In genomic region chr1:172217148-172217547, GRCm38 (mm10) we compare ENCODE assay signal across 8 mouse cellular contexts. TPM values are rescaled to one million over a fixed set of nuclear protein-coding genes. Genes with fewer than 3 reads are reported as not detected.
DNase-seq lines count a peak whose midpoint lies in the region; ATAC-seq lines count a peak whose summit lies in the region.

No protein-coding gene starts in this region.

- no peak for ATAC-seq in limb, embryonic 12.5 days (ENCODE audit: insufficient number of reproducible peaks, insufficient read depth, low FRiP score, low TSS enrichment, low read depth)
- ATAC-seq in midbrain, embryonic 14.5 days (ENCODE audit: low FRiP score, low TSS enrichment), result peak; percentile 59

- no peaks in the 10 kb centered on the region for H3K9me3 ChIP-seq in embryonic facial prominence, embryonic 10.5 days
- H3K9me3 ChIP-seq in limb, embryonic 12.5 days, result no peaks in the 10 kb centered on the region
- no peaks in the 10 kb centered on the region for H3K9me3 ChIP-seq in midbrain, embryonic 14.5 days (ENCODE audit: control insufficient read depth, low read length)

- WGBS in embryonic facial prominence, embryonic 10.5 days, result 1% methylated on average over 5 of the region's 5 CpGs
- 0% methylated on average over 5 of the region's 5 CpGs for WGBS in limb, embryonic 12.5 days
- 3% methylated on average over 5 of the region's 5 CpGs for WGBS in midbrain, embryonic 14.5 days

- peak overlapping the region; percentile 43 for H3K4me3 ChIP-seq in embryonic facial prominence, embryonic 10.5 days
- peak overlapping the region; percentile 12; the same call in 1 of the 2 replicates for H3K4me3 ChIP-seq in limb, embryonic 12.5 days (replicated peaks)
- no peak overlapping the region for H3K4me3 ChIP-seq in midbrain, embryonic 14.5 days (replicated peaks; ENCODE audit: low read depth, low read length)

- no peaks in the 10 kb centered on the region for H3K27me3 ChIP-seq in embryonic facial prominence, embryonic 10.5 days (replicated peaks; ENCODE audit: low read depth, poor library complexity, severe bottlenecking)
- H3K27me3 ChIP-seq in limb, embryonic 12.5 days, result no peaks in the 10 kb centered on the region
- H3K27me3 ChIP-seq in midbrain, embryonic 14.5 days (ENCODE audit: control insufficient read depth, insufficient read depth, low read length), result no peaks in the 10 kb centered on the region

- no peak overlapping the region for H3K9ac ChIP-seq in limb, embryonic 12.5 days (replicated peaks)
- H3K9ac ChIP-seq in midbrain, embryonic 14.5 days (replicated peaks; ENCODE audit: low read length), result no peak overlapping the region

- H3K27ac ChIP-seq in embryonic facial prominence, embryonic 10.5 days (replicated peaks), result peak overlapping the region; percentile 82
- peak overlapping the region; percentile 62 for H3K27ac ChIP-seq in limb, embryonic 12.5 days
- H3K27ac ChIP-seq in midbrain, embryonic 14.5 days (replicated peaks; ENCODE audit: low read depth, low read length), result peak overlapping the region; percentile 45; the same call in 1 of the 2 replicates

- no peaks in the 10 kb centered on the region for H3K36me3 ChIP-seq in embryonic facial prominence, embryonic 10.5 days (replicated peaks)
- no peaks in the 10 kb centered on the region for H3K36me3 ChIP-seq in limb, embryonic 12.5 days
- H3K36me3 ChIP-seq in midbrain, embryonic 14.5 days (ENCODE audit: control insufficient read depth, insufficient read depth, low read length), result no peaks in the 10 kb centered on the region

- H3K4me2 ChIP-seq in limb, embryonic 12.5 days, result peak overlapping the region; percentile 44
- peak overlapping the region; percentile 34; the same call in 1 of the 2 replicates for H3K4me2 ChIP-seq in midbrain, embryonic 14.5 days (ENCODE audit: low read length)

- peak; percentile 80 for DNase-seq in 3134 (ENCODE audit: extremely low read depth, insufficient read length, low spot score)
- peak; percentile 97 for DNase-seq in adrenal gland, postnatal 14 days
- DNase-seq in embryonic facial prominence, embryonic 10.5 days (ENCODE audit: low spot score), result peak; percentile 96
- peak; percentile 99 for DNase-seq in heart, adult 11 months
- DNase-seq in kidney, adult 11 months, result peak; percentile 89
- DNase-seq in midbrain, embryonic 14.5 days, result peak; percentile 89
- peak; percentile 77 for DNase-seq in spleen, adult 12 weeks (ENCODE audit: low spot score)

- peaks cover 69% of the 10 kb centered on the region for H3K4me1 ChIP-seq in embryonic facial prominence, embryonic 10.5 days
- peaks cover 40% of the 10 kb centered on the region for H3K4me1 ChIP-seq in limb, embryonic 12.5 days (replicated peaks)
- H3K4me1 ChIP-seq in midbrain, embryonic 14.5 days (ENCODE audit: control insufficient read depth, insufficient read depth, low read length), result peaks cover 28% of the 10 kb centered on the region

RNA-seq across cellular contexts. Expression of gene Casq1, which starts 2.5 kb away (rescaled TPM):
- 0.48 and 1.8 TPM in 2 replicates for total RNA-seq in adrenal gland, postnatal 14 days (2021)
- polyA plus RNA-seq in embryonic facial prominence, embryonic 10.5 days (2016; fragmentation: Nextera tagmentation; extraction: Ambion mirVana), result 1.6 TPM in 2 replicates
- polyA plus RNA-seq in limb, embryonic 12.5 days (2016; fragmentation: Nextera tagmentation; extraction: Ambion mirVana), result 2.9 and 4.1 TPM in 2 replicates
- polyA plus RNA-seq in midbrain, embryonic 14.5 days (2014; fragmentation: Nextera tagmentation; extraction: Ambion mirVana), result 1.6 and 2.3 TPM in 2 replicates

RNA-seq across cellular contexts. Expression of gene Pea15a, which starts 10.5 kb away (rescaled TPM):
- total RNA-seq in adrenal gland, postnatal 14 days (2021), result 61.5 and 63.2 TPM in 2 replicates
- polyA plus RNA-seq in embryonic facial prominence, embryonic 10.5 days (2016; fragmentation: Nextera tagmentation; extraction: Ambion mirVana), result 123 and 138 TPM in 2 replicates
- polyA plus RNA-seq in limb, embryonic 12.5 days (2016; fragmentation: Nextera tagmentation; extraction: Ambion mirVana), result 69.5 and 76.5 TPM in 2 replicates
- 314 and 385 TPM in 2 replicates for polyA plus RNA-seq in midbrain, embryonic 14.5 days (2014; fragmentation: Nextera tagmentation; extraction: Ambion mirVana)

RNA-seq across cellular contexts. Expression of gene Atp1a4, which starts 41.1 kb away (rescaled TPM):
- 0.22 and 0.41 TPM in 2 replicates for total RNA-seq in adrenal gland, postnatal 14 days (2021)
- polyA plus RNA-seq in embryonic facial prominence, embryonic 10.5 days (2016; fragmentation: Nextera tagmentation; extraction: Ambion mirVana), result not detected in 2 replicates
- not detected in 2 replicates for polyA plus RNA-seq in limb, embryonic 12.5 days (2016; fragmentation: Nextera tagmentation; extraction: Ambion mirVana)
- not detected in 2 replicates for polyA plus RNA-seq in midbrain, embryonic 14.5 days (2014; fragmentation: Nextera tagmentation; extraction: Ambion mirVana)

RNA-seq across cellular contexts. Expression of gene Igsf8, which starts 44.3 kb away (rescaled TPM):
- 23.9 and 26.1 TPM in 2 replicates for total RNA-seq in adrenal gland, postnatal 14 days (2021)
- 33.7 and 39.5 TPM in 2 replicates for polyA plus RNA-seq in embryonic facial prominence, embryonic 10.5 days (2016; fragmentation: Nextera tagmentation; extraction: Ambion mirVana)
- polyA plus RNA-seq in limb, embryonic 12.5 days (2016; fragmentation: Nextera tagmentation; extraction: Ambion mirVana), result 44.1 and 45.9 TPM in 2 replicates
- 55.6 and 61.0 TPM in 2 replicates for polyA plus RNA-seq in midbrain, embryonic 14.5 days (2014; fragmentation: Nextera tagmentation; extraction: Ambion mirVana)
